ENCODE assay signal across 7 mouse cellular contexts in genomic region chr11:20632619-20632965, GRCm38 (mm10).
DNase-seq lines count a peak whose midpoint lies in the region; ATAC-seq and TF ChIP-seq lines count a peak whose summit lies in the region.

No protein-coding gene starts in this region.

- H3K36me3 ChIP-seq in MEL (ENCODE audit: control insufficient read depth in 1 of 2, insufficient read depth in 2 of 2, low read length in 2 of 2), result peaks cover 0 to 42% of the 10 kb centered on the region in 2 experiments; a peak in 2 of 4 replicates
- no peaks in the 10 kb centered on the region for H3K36me3 ChIP-seq in forebrain, embryonic 15.5 days
- H3K36me3 ChIP-seq in hindbrain, embryonic 16.5 days (ENCODE audit: control insufficient read depth, insufficient read depth, low read length), result no peaks in the 10 kb centered on the region
- H3K36me3 ChIP-seq in liver, embryonic 12.5 days, result no peaks in the 10 kb centered on the region
- no peaks in the 10 kb centered on the region for H3K36me3 ChIP-seq in myocyte (ENCODE audit: control insufficient read depth, insufficient read depth)

- TF ChIP-seq POLR2A in MEL (IDR thresholded peaks at IDR 0.05; ENCODE audit: control insufficient read depth in 1 of 2, insufficient read depth in 1 of 2, low read depth in 1 of 2, low read length in 2 of 2, poor library complexity in 1 of 2) (no peak), myocyte (IDR thresholded peaks at IDR 0.05; ENCODE audit: insufficient read length, low read depth) (peak; percentile 36)
- TF ChIP-seq POLR2A in bone marrow, adult 2 months (IDR thresholded peaks at IDR 0.05; ENCODE audit: borderline replicate concordance, control insufficient read depth, low read depth, low read length), result no peak

- under 1% methylated on average over 13 of the region's 13 CpGs for WGBS in bone marrow, adult 2 months
- under 1% methylated on average over 13 of the region's 13 CpGs for WGBS in forebrain, embryonic 15.5 days
- 0% methylated on average over 13 of the region's 13 CpGs for WGBS in hindbrain, embryonic 16.5 days
- under 1% methylated on average over 13 of the region's 13 CpGs for WGBS in liver, embryonic 12.5 days (ENCODE audit: insufficient replicate concordance)

- no peak for TF ChIP-seq RAD21 in MEL (IDR thresholded peaks at IDR 0.05; ENCODE audit: low read depth, low read length)

- H3K4me3 ChIP-seq in MEL (ENCODE audit: control insufficient read depth in 1 of 2, insufficient read depth in 1 of 2, low read depth in 2 of 2, low read length in 2 of 2) (peak overlapping the region; percentile 90 to 97), myocyte (peak overlapping the region; percentile 58)
- H3K4me3 ChIP-seq in bone marrow, adult 2 months (replicated peaks; ENCODE audit: control insufficient read depth, low read depth, low read length), result peak overlapping the region; percentile 80
- peak overlapping the region; percentile 79 for H3K4me3 ChIP-seq in forebrain, embryonic 15.5 days
- peak overlapping the region; percentile 61 for H3K4me3 ChIP-seq in hindbrain, embryonic 16.5 days (ENCODE audit: low read length)
- peak overlapping the region; percentile 96 for H3K4me3 ChIP-seq in liver, embryonic 12.5 days

- H3K27me3 ChIP-seq in MEL (ENCODE audit: control insufficient read depth in 1 of 2, insufficient read depth in 2 of 2, low read length in 2 of 2), result no peaks in the 10 kb centered on the region
- no peaks in the 10 kb centered on the region for H3K27me3 ChIP-seq in forebrain, embryonic 15.5 days
- H3K27me3 ChIP-seq in hindbrain, embryonic 16.5 days (replicated peaks; ENCODE audit: control insufficient read depth, insufficient read depth, low read length), result no peaks in the 10 kb centered on the region
- no peaks in the 10 kb centered on the region for H3K27me3 ChIP-seq in liver, embryonic 12.5 days (replicated peaks)
- no peaks in the 10 kb centered on the region for H3K27me3 ChIP-seq in myocyte (ENCODE audit: control insufficient read depth, insufficient read depth, insufficient read length)

- H3K79me2 ChIP-seq in MEL (ENCODE audit: control insufficient read depth, insufficient read depth, low read length, poor library complexity), result peaks cover 36% of the 10 kb centered on the region
- peaks cover 56% of the 10 kb centered on the region for H3K79me2 ChIP-seq in myocyte (ENCODE audit: control insufficient read depth, insufficient read depth)

- H3K9ac ChIP-seq in MEL (ENCODE audit: control insufficient read depth, low read depth, low read length, poor library complexity, severe bottlenecking), result peak overlapping the region; percentile 95
- peak overlapping the region; percentile 82 for H3K9ac ChIP-seq in forebrain, embryonic 15.5 days (replicated peaks)
- peak overlapping the region; percentile 77 for H3K9ac ChIP-seq in hindbrain, embryonic 16.5 days (ENCODE audit: low read depth, low read length)
- H3K9ac ChIP-seq in liver, embryonic 12.5 days, result peak overlapping the region; percentile 99

- H3K27ac ChIP-seq in MEL (ENCODE audit: control insufficient read depth, low read depth, low read length), result peak overlapping the region; percentile 89
- peak overlapping the region; percentile 98 for H3K27ac ChIP-seq in bone marrow, adult 2 months (ENCODE audit: control insufficient read depth, insufficient read depth, low read depth, low read length, poor library complexity)
- H3K27ac ChIP-seq in forebrain, embryonic 15.5 days (replicated peaks), result peak overlapping the region; percentile 89
- peak overlapping the region; percentile 87; the same call in 1 of the 2 replicates for H3K27ac ChIP-seq in hindbrain, embryonic 16.5 days (ENCODE audit: low read depth, low read length)
- H3K27ac ChIP-seq in liver, embryonic 12.5 days, result peak overlapping the region; percentile 100

- TF ChIP-seq EP300 in MEL (IDR thresholded peaks at IDR 0.05; ENCODE audit: low read depth in 1 of 2, low read length in 2 of 2), result peak in 1 of 2 experiments; percentile 6; a peak in 1 of 4 replicates

- H3ac ChIP-seq in myocyte (ENCODE audit: control insufficient read depth, insufficient read length), result peak overlapping the region; percentile 92

- H3K4me2 ChIP-seq in forebrain, embryonic 15.5 days (replicated peaks), result peak overlapping the region; percentile 84
- H3K4me2 ChIP-seq in hindbrain, embryonic 16.5 days (ENCODE audit: low read length), result peak overlapping the region; percentile 71
- peak overlapping the region; percentile 94 for H3K4me2 ChIP-seq in liver, embryonic 12.5 days
- H3K4me2 ChIP-seq in myocyte (ENCODE audit: low read depth), result peak overlapping the region; percentile 72

- DNase-seq in MEL (ENCODE audit: low read depth, low spot score), result peak; percentile 91
- no peak for DNase-seq in layer of hippocampus, adult 9-10 months (ENCODE audit: low spot score)

- peaks cover 18 to 35% of the 10 kb centered on the region in 2 experiments for H3K4me1 ChIP-seq in MEL (ENCODE audit: control insufficient read depth in 1 of 2, insufficient read depth in 2 of 2, low read length in 2 of 2)
- H3K4me1 ChIP-seq in bone marrow, adult 2 months (ENCODE audit: control insufficient read depth, insufficient read depth, low read length), result no peaks in the 10 kb centered on the region
- peaks cover 32% of the 10 kb centered on the region for H3K4me1 ChIP-seq in forebrain, embryonic 15.5 days
- peaks cover 13% of the 10 kb centered on the region for H3K4me1 ChIP-seq in hindbrain, embryonic 16.5 days (ENCODE audit: control insufficient read depth, insufficient read depth, low read depth, low read length)
- H3K4me1 ChIP-seq in liver, embryonic 12.5 days, result peaks cover 66% of the 10 kb centered on the region

- no peaks in the 10 kb centered on the region for H3K9me3 ChIP-seq in MEL (replicated peaks; ENCODE audit: insufficient read depth, low read length)
- no peaks in the 10 kb centered on the region for H3K9me3 ChIP-seq in forebrain, embryonic 15.5 days
- H3K9me3 ChIP-seq in hindbrain, embryonic 16.5 days (ENCODE audit: control insufficient read depth, low read length), result no peaks in the 10 kb centered on the region
- H3K9me3 ChIP-seq in liver, embryonic 12.5 days (replicated peaks), result no peaks in the 10 kb centered on the region

- 0 out of 6 replicates have a peak, but pooled peaks of 1 of the 3 experiments have one; percentile 7 for TF ChIP-seq CTCF in MEL (IDR thresholded peaks at IDR 0.05 in 2 of 3, conservative IDR thresholded peaks at IDR 0.05 in 1 of 3; ENCODE audit: control insufficient read depth in 1 of 3, insufficient read depth in 1 of 3, low read depth in 2 of 3, low read length in 3 of 3, poor library complexity in 1 of 3, severe bottlenecking in 1 of 3)
- TF ChIP-seq CTCF in bone marrow, adult 2 months (IDR thresholded peaks at IDR 0.05; ENCODE audit: control insufficient read depth, insufficient read depth, low read length), result no peak

- no peak for ATAC-seq in forebrain, embryonic 15.5 days (replicated peaks)
- ATAC-seq in hindbrain, embryonic 16.5 days, result no peak
- ATAC-seq in liver, embryonic 12.5 days, result no peak

TF ChIP-seq in MEL, 35 proteins besides CTCF, POLR2A, EP300 and RAD21:
- peak; percentile 53; the same call in 1 of the 2 replicates for TF ChIP-seq MXI1 (IDR thresholded peaks at IDR 0.05; ENCODE audit: low read depth, low read length)
- peak; percentile 88 for TF ChIP-seq SIN3A (IDR thresholded peaks at IDR 0.05; ENCODE audit: low read length)
- TF ChIP-seq CHD2 (IDR thresholded peaks at IDR 0.05; ENCODE audit: low read length), result no peak
- TF ChIP-seq TBP (IDR thresholded peaks at IDR 0.05; ENCODE audit: low read depth, low read length), result peak; percentile 53; the same call in 1 of the 2 replicates
- no peak for TF ChIP-seq CHD1 (IDR thresholded peaks at IDR 0.05; ENCODE audit: low read depth, low read length)
- TF ChIP-seq GATA1 (IDR thresholded peaks at IDR 0.05; ENCODE audit: low read depth, low read length), result 0 out of 2 replicates have a peak, but pooled peaks have one; percentile 12
- 0 out of 2 replicates have a peak, but pooled peaks have one; percentile 1 for TF ChIP-seq MAX (IDR thresholded peaks at IDR 0.05; ENCODE audit: low read length)
- TF ChIP-seq ETS1 (IDR thresholded peaks at IDR 0.05; ENCODE audit: low read depth, low read length), result peak; percentile 18
- TF ChIP-seq HCFC1 (IDR thresholded peaks at IDR 0.05; ENCODE audit: low read depth, low read length), result peak; percentile 46; the same call in 1 of the 2 replicates

TF ChIP-seq in myocyte, 11 proteins besides CTCF, POLR2A, EP300 and RAD21:
- no peak for TF ChIP-seq TCF3 (IDR thresholded peaks at IDR 0.05; ENCODE audit: insufficient read length, low read depth)
- peak in 2 of 3 experiments; percentile 75 to 83 for TF ChIP-seq MYOD1 (IDR thresholded peaks at IDR 0.05; ENCODE audit: control insufficient read depth in 1 of 3, insufficient read length in 2 of 3, low read depth in 2 of 3)
- TF ChIP-seq E2F4 (IDR thresholded peaks at IDR 0.05; ENCODE audit: insufficient read depth), result no peak
- TF ChIP-seq POLR2AphosphoS2 (IDR thresholded peaks at IDR 0.05; ENCODE audit: insufficient read length, low read depth), result no peak
- TF ChIP-seq REST (IDR thresholded peaks at IDR 0.05; ENCODE audit: insufficient read depth, insufficient read length), result no peak
- peak in 2 of 3 experiments; percentile 25 to 71 for TF ChIP-seq MYOG (IDR thresholded peaks at IDR 0.05; ENCODE audit: control insufficient read depth in 1 of 3, insufficient read depth in 1 of 3, insufficient read length in 2 of 3, low read depth in 2 of 3)
- no peak for TF ChIP-seq USF1 (IDR thresholded peaks at IDR 0.05; ENCODE audit: low read depth)
- no peak for TF ChIP-seq SRF (IDR thresholded peaks at IDR 0.05; ENCODE audit: control insufficient read depth, insufficient read length, low read depth)
TF ChIP-seq in myocyte: peak in this region for 2.
